Mouse (Mus musculus) hindbrain, postnatal 0 days (tissue): ENCODE results near the gene Ptpn21. TPM values are rescaled to one million over a fixed set of nuclear protein-coding genes. Genes with fewer than 3 reads are reported as not detected.

Experiments
- ATAC-seq: fragments of 200-750 bp; cut with Nextera tagmentation; 2 replicates; pipeline ENCODE4 v1.8.0; 2017; ENCODE audit warnings: mild to moderate bottlenecking, moderate TSS enrichment, moderate library complexity
- DNase-seq: peaks from one replicate; pipeline ENCODE4 v3.0.0-alpha.2; 2015; ENCODE audit warnings: low spot score
- H3K27ac ChIP-seq: fragments of 300-500 bp; sonication (generic); 2 replicates; pipeline ENCODE4 v1.5.1; 2014; ENCODE audit warnings: mild to moderate bottlenecking
- H3K27me3 ChIP-seq: fragments of 300-500 bp; sonication (generic); 2 replicates; pipeline ENCODE4 v1.6.1; 2014; ENCODE audit warnings: low read length, mixed read lengths; ENCODE audit not compliant: insufficient read depth
- H3K36me3 ChIP-seq: fragments of 300-500 bp; sonication (generic); 2 replicates; pipeline ENCODE4 v1.6.1; 2014; ENCODE audit warnings: low read length, mixed read lengths; ENCODE audit not compliant: insufficient read depth
- H3K4me1 ChIP-seq: fragments of 300-500 bp; sonication (generic); 2 replicates; pipeline ENCODE4 v1.6.1; 2014; ENCODE audit warnings: antibody characterized with exemption, low read length, mixed read lengths; ENCODE audit not compliant: insufficient read depth
- H3K4me2 ChIP-seq: fragments of 300-500 bp; sonication (generic); 2 replicates; pipeline ENCODE4 v1.6.1; 2014; ENCODE audit warnings: low read depth, mild to moderate bottlenecking, low read length, moderate library complexity, mixed read lengths
- H3K4me3 ChIP-seq: fragments of 300-500 bp; sonication (generic); 2 replicates; pipeline ENCODE4 v1.5.1; 2014; ENCODE audit warnings: low read length
- H3K9ac ChIP-seq: fragments of 300-500 bp; sonication (generic); replicated peaks from 2 replicates; pipeline ENCODE4 v1.6.1; 2014; ENCODE audit warnings: mild to moderate bottlenecking, low read length, moderate library complexity, mixed read lengths
- H3K9me3 ChIP-seq: fragments of 300-500 bp; sonication (generic); 2 replicates; pipeline ENCODE4 v1.6.1; 2016; ENCODE audit warnings: low read length, mixed read lengths
- CTCF ChIP-seq: IDR thresholded peaks from 2 replicates; pipeline ENCODE4 v1.5.1; 2016; ENCODE audit warnings: antibody characterized with exemption, control low read depth, low read depth
- WGBS: fragments of 180-500 bp; shearing (Covaris S2); extraction: QIAGEN DNeasy Blood & Tissue Kit; methylation state at CpG from one replicate; pipeline ENCODE4 v1.1.7; 2014; 5-methylcytosine and 5-hydroxymethylcytosine counted together
- polyA plus RNA-seq: library from polyadenylated mRNA; unstranded; fragments of >200 nt; fragmentation: Nextera tagmentation; extraction: Ambion mirVana; gene quantifications from 2 replicates; pipeline ENCODE4 v1.2.1, GENCODE M21; 2015
- total RNA-seq: library from RNA; depleted of rRNA; stranded (reverse); fragments of >200 nt; gene quantifications from 2 replicates; pipeline ENCODE4 v1.2.3, GENCODE M21; 2014

Ptpn21 gene
- total and polyA plus RNA-seq, 2 experiments from 2014 or later: 2.7 to 6.0 TPM

DNA sequence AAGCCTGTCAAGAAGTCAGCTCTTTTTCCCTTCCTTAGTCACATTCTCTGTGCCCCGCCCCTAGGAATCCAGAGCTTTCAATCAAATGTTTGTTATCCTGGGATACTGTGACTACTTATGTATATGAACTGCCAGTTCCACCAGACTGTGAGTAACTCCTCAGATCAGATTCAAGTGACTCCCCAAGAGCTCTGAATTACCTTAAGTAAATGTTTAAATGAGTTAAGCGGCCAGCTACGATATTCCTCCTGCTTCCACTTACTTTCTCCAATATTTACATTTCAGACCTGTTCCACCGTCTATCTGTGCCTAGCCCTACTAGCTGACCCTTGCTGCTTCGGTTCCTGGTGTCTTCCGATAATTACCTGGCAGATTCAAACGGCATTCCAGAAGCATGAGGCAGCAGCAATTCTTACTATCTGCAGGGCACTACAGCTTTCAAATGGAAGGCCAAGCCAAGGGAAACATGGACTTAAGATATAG is 23.5 kb downstream of the Ptpn21 start:
- Histone ChIP-seq H3K36me3 (no peaks in the 10 kb centered on the region), H3K27me3 (no peaks in the 10 kb centered on the region), H3K4me3 (no peak overlapping the region), H3K27ac (no peak overlapping the region), H3K4me1 (no peaks in the 10 kb centered on the region), H3K9ac (no peak overlapping the region), H3K9me3 (no peaks in the 10 kb centered on the region), H3K4me2 (no peak overlapping the region)
- ATAC-seq (no peak), DNase-seq (no peak)
- no peak for TF ChIP-seq CTCF
- WGBS: 63% methylated on average over 7 of the region's 7 CpGs

DNA sequence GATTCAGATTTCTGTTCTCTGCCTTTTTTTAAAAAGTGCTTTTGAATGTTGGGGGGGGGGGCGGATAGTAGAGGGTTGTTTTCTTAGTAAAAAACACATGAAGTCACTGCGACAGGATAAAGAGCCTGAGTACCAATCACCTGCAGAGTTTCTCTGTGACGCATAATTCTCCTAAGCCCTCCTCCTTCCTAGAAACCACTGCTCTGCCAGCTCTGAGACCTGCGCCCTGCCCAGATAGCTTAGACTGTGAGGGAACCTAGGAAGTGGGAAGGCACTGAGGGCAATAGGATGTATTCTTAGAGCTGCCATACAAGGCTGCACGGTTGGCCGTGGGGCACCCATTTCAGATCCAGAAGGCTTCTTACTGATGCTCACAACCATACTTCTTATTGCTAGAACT is 24.4 kb downstream of the Ptpn21 start:
- no peak for ATAC-seq
- WGBS: 78% methylated on average over 6 of the region's 6 CpGs
- no peak for DNase-seq

DNA sequence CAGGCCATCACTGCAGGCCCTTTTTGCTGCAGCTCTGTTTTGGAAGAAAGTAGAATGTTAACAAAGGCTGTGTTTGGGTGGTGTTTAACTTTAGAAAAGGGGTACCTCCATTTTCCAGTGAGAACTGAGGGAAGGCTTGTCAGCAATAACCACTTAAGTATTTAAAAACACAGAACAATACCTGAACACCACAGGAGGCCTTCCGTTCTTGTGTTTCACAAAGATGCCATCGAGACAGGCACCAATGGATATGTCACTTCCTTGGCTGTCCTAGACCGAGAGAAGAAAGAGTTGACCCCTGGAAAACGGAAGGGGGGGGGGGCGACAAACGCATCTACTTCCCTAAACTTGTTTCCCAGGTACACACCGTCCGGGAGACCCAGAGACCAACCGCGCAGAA is 33.2 kb downstream of the Ptpn21 start:
- Histone ChIP-seq H3K9ac (no peak overlapping the region), H3K4me3 (no peak overlapping the region), H3K9me3 (no peaks in the 10 kb centered on the region), H3K4me1 (no peaks in the 10 kb centered on the region), H3K27ac (no peak overlapping the region), H3K4me2 (no peak overlapping the region), H3K27me3 (no peaks in the 10 kb centered on the region), H3K36me3 (no peaks in the 10 kb centered on the region)
- DNase-seq (no peak), ATAC-seq (no peak)
- WGBS: 72% methylated on average over 10 of the region's 10 CpGs
- TF ChIP-seq CTCF: no peak

More for the DNA sequence above, 24.4 kb downstream of the Ptpn21 start:
- Histone ChIP-seq H3K4me1 (no peaks in the 10 kb centered on the region), H3K36me3 (no peaks in the 10 kb centered on the region), H3K27me3 (no peaks in the 10 kb centered on the region), H3K4me2 (no peak overlapping the region), H3K27ac (no peak overlapping the region), H3K4me3 (no peak overlapping the region), H3K9ac (no peak overlapping the region), H3K9me3 (no peaks in the 10 kb centered on the region)
- TF ChIP-seq CTCF: no peak

GRCm38 (mm10) chr12:98703554-98703953 is 33.7 kb downstream of the Ptpn21 start:
- TF ChIP-seq CTCF: no peak
- ATAC-seq (no peak), DNase-seq (no peak)
- Histone ChIP-seq H3K4me2 (no peak overlapping the region), H3K4me3 (no peak overlapping the region), H3K9ac (no peak overlapping the region), H3K4me1 (no peaks in the 10 kb centered on the region), H3K36me3 (no peaks in the 10 kb centered on the region), H3K27me3 (no peaks in the 10 kb centered on the region), H3K27ac (no peak overlapping the region), H3K9me3 (no peaks in the 10 kb centered on the region)
- WGBS: 87% methylated on average over 2 of the region's 2 CpGs

DNA sequence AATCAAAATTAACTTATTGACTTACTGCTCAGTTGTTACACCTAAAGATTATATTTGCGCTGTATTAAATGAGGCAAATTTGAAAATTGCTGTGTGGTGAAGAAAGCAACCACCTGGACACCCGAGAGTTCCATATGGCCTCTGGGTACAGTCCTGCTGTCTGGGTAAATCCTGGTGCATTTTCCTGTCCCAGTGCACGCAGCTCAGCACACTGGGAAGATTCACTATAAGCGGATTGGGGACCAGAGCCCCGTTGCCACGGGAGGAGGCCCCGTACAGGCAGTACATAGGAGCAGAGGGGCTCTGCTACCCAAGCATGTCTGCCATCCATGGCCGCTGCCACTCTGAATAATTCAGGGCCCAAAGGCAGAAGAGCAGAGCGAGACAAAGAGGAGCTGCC is 35.6 kb downstream of the Ptpn21 start:
- ATAC-seq (no peak), DNase-seq (peak; percentile 5)
- no peaks in the 10 kb centered on the region for H3K36me3 ChIP-seq
- no peaks in the 10 kb centered on the region for H3K9me3 ChIP-seq
- no peak overlapping the region for H3K9ac ChIP-seq
- 60% methylated on average over 9 of the region's 9 CpGs for WGBS
- H3K4me3 ChIP-seq: no peak overlapping the region
- H3K4me1 ChIP-seq: no peaks in the 10 kb centered on the region
- TF ChIP-seq CTCF: no peak
- H3K4me2 ChIP-seq: no peak overlapping the region
- no peak overlapping the region for H3K27ac ChIP-seq
- no peaks in the 10 kb centered on the region for H3K27me3 ChIP-seq

DNA sequence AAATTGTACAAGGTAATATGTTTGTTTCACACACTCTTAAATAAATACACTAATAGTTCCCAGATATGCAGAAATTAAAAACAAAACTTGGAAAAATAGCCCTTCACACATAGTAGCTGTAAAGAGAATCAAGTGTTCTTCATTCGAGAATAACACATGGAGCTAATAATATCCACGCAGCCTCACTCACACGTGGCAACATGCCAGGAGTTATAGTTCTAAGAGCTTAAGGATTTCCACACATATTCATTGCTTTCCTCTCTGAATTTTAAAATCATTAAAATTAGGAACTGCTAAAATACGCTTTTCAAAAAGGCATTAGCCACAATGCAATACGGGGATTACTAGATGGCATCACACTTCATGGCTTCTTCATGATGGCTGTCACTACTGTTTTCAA is 40.0 kb downstream of the Ptpn21 start:
- Histone ChIP-seq H3K4me2 (no peak overlapping the region), H3K27ac (no peak overlapping the region), H3K36me3 (no peaks in the 10 kb centered on the region; the same call in 1 of the 2 replicates), H3K4me3 (no peak overlapping the region), H3K9me3 (no peaks in the 10 kb centered on the region), H3K4me1 (no peaks in the 10 kb centered on the region), H3K27me3 (no peaks in the 10 kb centered on the region), H3K9ac (no peak overlapping the region)
- TF ChIP-seq CTCF: no peak
- 77% methylated on average over 5 of the region's 5 CpGs for WGBS
- DNase-seq (no peak), ATAC-seq (no peak)

GRCm38 (mm10) chr12:98690230-98690629 is 47.0 kb downstream of the Ptpn21 start:
- DNase-seq: no peak
- Histone ChIP-seq H3K27ac (no peak overlapping the region), H3K36me3 (no peaks in the 10 kb centered on the region; the same call in 1 of the 2 replicates), H3K4me3 (no peak overlapping the region), H3K4me1 (no peaks in the 10 kb centered on the region), H3K9ac (no peak overlapping the region), H3K9me3 (no peaks in the 10 kb centered on the region), H3K27me3 (no peaks in the 10 kb centered on the region), H3K4me2 (no peak overlapping the region)
- 79% methylated on average over 8 of the region's 8 CpGs for WGBS
- no peak for ATAC-seq
- TF ChIP-seq CTCF: no peak
